Comparison of ENCODE assay signal across 8 mouse cellular contexts in genomic region chr3:38888111-38888510, GRCm38 (mm10). TPM values are rescaled to one million over a fixed set of nuclear protein-coding genes. Genes with fewer than 3 reads are reported as not detected.
A peak's percentile ranks its signal among the peaks of the same experiment; 100 is the strongest.
DNase-seq lines count a peak whose midpoint lies in the region; ATAC-seq lines count a peak whose summit lies in the region.

No protein-coding gene starts in this region.

- H3K4me3 ChIP-seq in forebrain, embryonic 10.5 days: peak overlapping the region; percentile 63
- H3K4me3 ChIP-seq in heart, embryonic 14.5 days (ENCODE audit: control insufficient read depth in 1 of 2, insufficient read depth in 1 of 2, low read depth in 1 of 2, low read length in 2 of 2): peak overlapping the region; percentile 57 to 88
- peak overlapping the region; percentile 62 for H3K4me3 ChIP-seq in liver, embryonic 13.5 days (replicated peaks)
- peak overlapping the region; percentile 79 for H3K4me3 ChIP-seq in neural tube, embryonic 12.5 days

- ATAC-seq in heart, embryonic 14.5 days (ENCODE audit: insufficient number of reproducible peaks, insufficient read depth, low FRiP score, low read depth): no peak
- ATAC-seq in liver, embryonic 13.5 days (ENCODE audit: low read depth): no peak
- no peak for ATAC-seq in neural tube, embryonic 12.5 days (ENCODE audit: low FRiP score, low read depth)

- H3K9ac ChIP-seq in heart, embryonic 14.5 days (ENCODE audit: low read length): peak overlapping the region; percentile 85
- H3K9ac ChIP-seq in liver, embryonic 13.5 days: no peak overlapping the region
- H3K9ac ChIP-seq in neural tube, embryonic 12.5 days: peak overlapping the region; percentile 84

- 0 out of 2 replicates have a peak overlapping the region, but pooled peaks have one; percentile 94 for H3K27ac ChIP-seq in forebrain, embryonic 10.5 days
- no peak overlapping the region for H3K27ac ChIP-seq in heart, embryonic 14.5 days (replicated peaks in 1 of 2; ENCODE audit: control insufficient read depth in 1 of 2, insufficient read depth in 1 of 2, low read depth in 2 of 2, low read length in 2 of 2)
- no peak overlapping the region for H3K27ac ChIP-seq in liver, embryonic 13.5 days
- no peak overlapping the region for H3K27ac ChIP-seq in neural tube, embryonic 12.5 days

- H3K27me3 ChIP-seq in forebrain, embryonic 10.5 days (ENCODE audit: poor library complexity, severe bottlenecking): peaks cover 22% of the 10 kb centered on the region
- no peaks in the 10 kb centered on the region for H3K27me3 ChIP-seq in heart, embryonic 14.5 days (ENCODE audit: control insufficient read depth, insufficient read depth, low read length)
- H3K27me3 ChIP-seq in liver, embryonic 13.5 days: peaks cover 50% of the 10 kb centered on the region
- no peaks in the 10 kb centered on the region for H3K27me3 ChIP-seq in neural tube, embryonic 12.5 days (replicated peaks)

- 15% methylated on average over 24 of the region's 24 CpGs for WGBS in forebrain, embryonic 10.5 days
- 16% methylated on average over 24 of the region's 24 CpGs for WGBS in heart, embryonic 14.5 days
- 14% methylated on average over 24 of the region's 24 CpGs for WGBS in liver, embryonic 13.5 days (ENCODE audit: insufficient replicate concordance)
- WGBS in neural tube, embryonic 12.5 days: 12% methylated on average over 24 of the region's 24 CpGs

- peak overlapping the region; percentile 99 for H3K4me2 ChIP-seq in heart, embryonic 14.5 days (ENCODE audit: low read length)
- H3K4me2 ChIP-seq in liver, embryonic 13.5 days: peak overlapping the region; percentile 67
- peak overlapping the region; percentile 94 for H3K4me2 ChIP-seq in neural tube, embryonic 12.5 days (replicated peaks)

- H3K9me3 ChIP-seq in forebrain, embryonic 10.5 days: peaks cover 34% of the 10 kb centered on the region
- no peaks in the 10 kb centered on the region for H3K9me3 ChIP-seq in heart, embryonic 14.5 days (ENCODE audit: control insufficient read depth, low read length)
- H3K9me3 ChIP-seq in liver, embryonic 13.5 days (replicated peaks): no peaks in the 10 kb centered on the region
- no peaks in the 10 kb centered on the region for H3K9me3 ChIP-seq in neural tube, embryonic 12.5 days

- H3K4me1 ChIP-seq in forebrain, embryonic 10.5 days: peaks cover 71% of the 10 kb centered on the region
- peaks cover 16 to 31% of the 10 kb centered on the region in 2 experiments for H3K4me1 ChIP-seq in heart, embryonic 14.5 days (ENCODE audit: control insufficient read depth in 2 of 2, insufficient read depth in 2 of 2, low read length in 2 of 2)
- 0 out of 2 replicates have a peak, but pooled peaks cover 9% of the 10 kb centered on the region for H3K4me1 ChIP-seq in liver, embryonic 13.5 days (replicated peaks)
- H3K4me1 ChIP-seq in neural tube, embryonic 12.5 days: peaks cover 43% of the 10 kb centered on the region

- H3K36me3 ChIP-seq in forebrain, embryonic 10.5 days (replicated peaks): peaks cover 55% of the 10 kb centered on the region
- H3K36me3 ChIP-seq in heart, embryonic 14.5 days (ENCODE audit: control insufficient read depth, insufficient read depth, low read length): peaks cover 34% of the 10 kb centered on the region
- no peaks in the 10 kb centered on the region for H3K36me3 ChIP-seq in liver, embryonic 13.5 days
- H3K36me3 ChIP-seq in neural tube, embryonic 12.5 days: peaks cover 37% of the 10 kb centered on the region

- DNase-seq in B cell, adult 2 months: peak; percentile 17 to 27
- peak; percentile 48 to 60 for DNase-seq in adrenal gland, postnatal 4 days (ENCODE audit: low spot score in 2 of 2)
- peak; percentile 53 for DNase-seq in forebrain, embryonic 10.5 days (ENCODE audit: extremely low spot score, low spot score)
- DNase-seq in kidney, postnatal 10 days: peak; percentile 84
- no peak for DNase-seq in liver, embryonic 13.5 days
- peak; percentile 68 for DNase-seq in urinary bladder, postnatal 14 days (ENCODE audit: low spot score)

RNA-seq across cellular contexts. Expression of gene Fat4, which starts 1.4 kb away (rescaled TPM):
- total RNA-seq in adrenal gland, postnatal 4 days (2021): 10 to 100 TPM; 36.1 to 39.3 TPM
- polyA plus RNA-seq in forebrain, embryonic 10.5 days (2016; fragmentation: Nextera tagmentation; extraction: Ambion mirVana): 6.0 and 7.6 TPM in 2 replicates
- 4.2 and 4.9 TPM in 2 replicates for polyA plus RNA-seq in heart, embryonic 14.5 days (2014; fragmentation: Nextera tagmentation; extraction: Ambion mirVana)
- 0.31 and 0.33 TPM in 2 replicates for polyA plus RNA-seq in liver, embryonic 13.5 days (2015; fragmentation: Nextera tagmentation; extraction: Ambion mirVana)
- 12.1 and 13.0 TPM in 2 replicates for polyA plus RNA-seq in neural tube, embryonic 12.5 days (2016; fragmentation: Nextera tagmentation; extraction: Ambion mirVana)
